In the genomic region with DNA sequence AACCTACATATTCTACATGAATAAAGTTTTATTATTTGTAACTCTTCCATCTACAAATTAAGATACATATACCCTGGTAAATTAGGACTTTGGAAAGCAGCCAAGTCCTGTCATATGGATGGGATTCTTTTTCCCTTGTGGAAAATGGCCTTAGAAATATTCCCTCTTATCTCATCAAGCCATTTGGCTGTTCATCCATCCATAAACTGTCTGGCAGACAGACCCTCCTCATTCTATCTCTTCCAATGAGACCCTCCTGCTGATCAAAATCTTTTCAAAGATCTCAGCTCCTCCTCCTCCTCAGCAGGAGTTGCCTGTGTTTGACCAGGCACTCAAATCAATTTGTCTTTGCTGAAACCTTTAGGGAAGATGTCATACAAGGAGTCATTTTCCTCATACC, we compare ENCODE assay signal across 18 mouse cellular contexts.
"Had no signal": no experiment of that assay in that cellular context is flagged by ENCODE, and none has a peak within 500 bp of the region (broad histone marks: within the 10 kb centered on the region; RNA-seq: fewer than 3 reads in every experiment).

No protein-coding gene starts in this region.

- H3K9ac ChIP-seq: liver, embryonic 15.5 days; lung, embryonic 15.5 days; midbrain, embryonic 12.5 days; neural tube, embryonic 15.5 days had no signal

- H3K4me3 ChIP-seq: layer of hippocampus, adult 2 months; limb, embryonic 10.5 days; liver, embryonic 15.5 days; lung, embryonic 15.5 days; megakaryocyte, embryonic 14.5 days; midbrain, embryonic 12.5 days; myocyte; neural tube, embryonic 15.5 days had no signal

- H3K9me3 ChIP-seq: limb, embryonic 10.5 days; liver, embryonic 15.5 days; lung, embryonic 15.5 days; megakaryocyte, embryonic 14.5 days; midbrain, embryonic 12.5 days; neural tube, embryonic 15.5 days had no signal

- H3K36me3 ChIP-seq: limb, embryonic 10.5 days; liver, embryonic 15.5 days; lung, embryonic 15.5 days; midbrain, embryonic 12.5 days; neural tube, embryonic 15.5 days had no signal

- H3K4me2 ChIP-seq: liver, embryonic 11.5 days; liver, embryonic 15.5 days; lung, embryonic 15.5 days; midbrain, embryonic 12.5 days; neural tube, embryonic 15.5 days had no signal

- H3K4me1 ChIP-seq: limb, embryonic 10.5 days; liver, embryonic 15.5 days; lung, embryonic 15.5 days; megakaryocyte, embryonic 14.5 days; midbrain, embryonic 12.5 days; neural tube, embryonic 15.5 days had no signal

- H3K27me3 ChIP-seq: liver, embryonic 15.5 days; lung, embryonic 15.5 days; megakaryocyte, embryonic 14.5 days; midbrain, embryonic 12.5 days; neural tube, embryonic 15.5 days had no signal

- H3K27ac ChIP-seq: layer of hippocampus, adult 2 months; limb, embryonic 10.5 days; liver, embryonic 15.5 days; lung, embryonic 15.5 days; macrophage; midbrain, embryonic 12.5 days; neural tube, embryonic 15.5 days had no signal

- DNase-seq: kidney, adult 18-20 months; kidney, postnatal 10 days; kidney, postnatal 4 days; lung, postnatal 14 days; right cerebral cortex, postnatal 4 days; spleen, adult 18-20 months; thymus, adult 18-20 months; thymus, postnatal 14 days had no signal
